Mouse (Mus musculus) megakaryocyte, embryonic 14.5 days (primary cell): ENCODE measurements at regions not wholly inside any gene's neighbourhood (a gene's known extent, or its start where the extent isn't known, plus 50 kb on each side); places are given as distances from the start of the nearest gene placed in this dataset.

Experiments
- H3K27me3 ChIP-seq: replicated peaks from 2 replicates; pipeline ENCODE3; 2012; ENCODE audit warnings: inconsistent platforms
- H3K36me3 ChIP-seq: replicated peaks from 2 replicates; pipeline ENCODE3; 2012; ENCODE audit warnings: low read length, inconsistent platforms, mixed read lengths
- H3K4me1 ChIP-seq: 2 replicates; pipeline ENCODE4 v1.6.1; 2012; ENCODE audit warnings: inconsistent platforms
- H3K4me3 ChIP-seq: replicated peaks from 2 replicates; pipeline ENCODE3; 2012; ENCODE audit warnings: moderate library complexity, mild to moderate bottlenecking, inconsistent platforms
- H3K9me3 ChIP-seq: 2 replicates; pipeline ENCODE4 v1.6.1; 2012; ENCODE audit warnings: inconsistent platforms
- FLI1 ChIP-seq: IDR thresholded peaks from 2 replicates; pipeline ENCODE4 v1.6.1; 2012; ENCODE audit warnings: low read length, inconsistent platforms, mixed read lengths
- GATA1 ChIP-seq: IDR thresholded peaks from 3 replicates; pipeline ENCODE4 v1.6.1; 2012; ENCODE audit warnings: mixed read lengths, low read length, inconsistent platforms, borderline replicate concordance

GRCm38 (mm10) chr2:21129621-21130020, 75.5 kb downstream of the Enkur start:
- Histone ChIP-seq H3K4me1 (no peaks in the 10 kb centered on the region), H3K4me3 (no peak overlapping the region), H3K36me3 (no peaks in the 10 kb centered on the region), H3K27me3 (no peaks in the 10 kb centered on the region), H3K9me3 (peaks cover 4% of the 10 kb centered on the region; the same call in 1 of the 2 replicates)
- TF ChIP-seq FLI1 (no peak), GATA1 (no peak)

- Histone ChIP-seq H3K27me3 (no peaks in the 10 kb centered on the region), H3K4me3 (no peak overlapping the region), H3K4me1 (no peaks in the 10 kb centered on the region), H3K9me3 (no peaks in the 10 kb centered on the region), H3K36me3 (no peaks in the 10 kb centered on the region)
- TF ChIP-seq FLI1 (no peak), GATA1 (no peak)
These were observed 78.6 kb downstream of the Enkur start for GRCm38 (mm10) chr2:21126531-21126930.

- H3K27me3 ChIP-seq: no peaks in the 10 kb centered on the region
- TF ChIP-seq GATA1 (no peak), FLI1 (no peak)
- no peak overlapping the region for H3K4me3 ChIP-seq
- no peaks in the 10 kb centered on the region for H3K4me1 ChIP-seq
- H3K36me3 ChIP-seq: no peaks in the 10 kb centered on the region
- H3K9me3 ChIP-seq: no peaks in the 10 kb centered on the region
These were observed 82.7 kb downstream of the Enkur start for GRCm38 (mm10) chr2:21122421-21122820.

GRCm38 (mm10) chr2:21121663-21122062, 83.5 kb downstream of the Enkur start:
- TF ChIP-seq GATA1 (no peak), FLI1 (no peak)

GRCm38 (mm10) chr2:21116817-21117216, 88.3 kb downstream of the Enkur start:
- Histone ChIP-seq H3K4me3 (no peak overlapping the region), H3K9me3 (no peaks in the 10 kb centered on the region), H3K4me1 (peaks cover 2% of the 10 kb centered on the region; the same call in 1 of the 2 replicates), H3K36me3 (no peaks in the 10 kb centered on the region), H3K27me3 (peaks cover 4% of the 10 kb centered on the region)
- TF ChIP-seq GATA1 (no peak), FLI1 (no peak)

More at GRCm38 (mm10) chr2:21121663-21122062, 83.5 kb downstream of the Enkur start:
- Histone ChIP-seq H3K9me3 (no peaks in the 10 kb centered on the region), H3K36me3 (no peaks in the 10 kb centered on the region), H3K4me3 (no peak overlapping the region), H3K27me3 (no peaks in the 10 kb centered on the region), H3K4me1 (no peaks in the 10 kb centered on the region)

- no peaks in the 10 kb centered on the region for H3K36me3 ChIP-seq
- H3K4me1 ChIP-seq: peaks cover 10% of the 10 kb centered on the region
- H3K27me3 ChIP-seq: peaks cover 7% of the 10 kb centered on the region
- no peak overlapping the region for H3K4me3 ChIP-seq
- TF ChIP-seq FLI1 (no peak), GATA1 (no peak)
- H3K9me3 ChIP-seq: no peaks in the 10 kb centered on the region
These were observed 93.6 kb downstream of the Enkur start for GRCm38 (mm10) chr2:21111527-21111926.

GRCm38 (mm10) chr2:21100248-21100808, 104.8 kb downstream of the Enkur start:
- H3K4me3 ChIP-seq: no peak overlapping the region
- H3K36me3 ChIP-seq: no peaks in the 10 kb centered on the region
- H3K4me1 ChIP-seq: no peaks in the 10 kb centered on the region
- H3K9me3 ChIP-seq: 0 out of 2 replicates have a peak, but pooled peaks cover 3% of the 10 kb centered on the region
- H3K27me3 ChIP-seq: no peaks in the 10 kb centered on the region
- TF ChIP-seq FLI1: no peak
- no peak for TF ChIP-seq GATA1

GRCm38 (mm10) chr2:21091058-21091971, 113.8 kb downstream of the Enkur start:
- Histone ChIP-seq H3K4me1 (peaks cover 7% of the 10 kb centered on the region), H3K4me3 (no peak overlapping the region), H3K9me3 (peaks cover 4% of the 10 kb centered on the region; the same call in 1 of the 2 replicates), H3K36me3 (no peaks in the 10 kb centered on the region), H3K27me3 (no peaks in the 10 kb centered on the region)
- TF ChIP-seq FLI1: no peak
- TF ChIP-seq GATA1: no peak

- Histone ChIP-seq H3K9me3 (peaks cover 4% of the 10 kb centered on the region; the same call in 1 of the 2 replicates), H3K27me3 (no peaks in the 10 kb centered on the region), H3K36me3 (no peaks in the 10 kb centered on the region), H3K4me3 (no peak overlapping the region), H3K4me1 (peaks cover 8% of the 10 kb centered on the region)
- TF ChIP-seq GATA1 (no peak), FLI1 (no peak)
These were observed 116.8 kb upstream of the Arhgap21 start for GRCm38 (mm10) chr2:21085517-21085916.

- H3K27me3 ChIP-seq: no peaks in the 10 kb centered on the region
- no peak overlapping the region for H3K4me3 ChIP-seq
- TF ChIP-seq FLI1 (no peak), GATA1 (no peak)
- no peaks in the 10 kb centered on the region for H3K36me3 ChIP-seq
- H3K4me1 ChIP-seq: no peaks in the 10 kb centered on the region
- 0 out of 2 replicates have a peak, but pooled peaks cover 3% of the 10 kb centered on the region for H3K9me3 ChIP-seq
These were observed 98.7 kb upstream of the Arhgap21 start for GRCm38 (mm10) chr2:21067292-21067850.
